Mouse (Mus musculus) left cerebral cortex, postnatal 4 days (tissue): ENCODE data around the gene 4930402H24Rik. TPM values are rescaled to one million over a fixed set of nuclear protein-coding genes. Genes with fewer than 3 reads are reported as not detected.
A peak's percentile ranks its signal among the peaks of the same experiment; 100 is the strongest.

ENCODE experiments used
- DNase-seq: peaks from one replicate; pipeline ENCODE4 v3.0.0-alpha.2; 2022
- intact Hi-C: fragments of 180-260 bp; cut with DNase I; formaldehyde crosslinking; loops from one replicate; pipeline ENCODE4 v1.15.1; 2025
- total RNA-seq, 2 experiments: library from RNA; stranded (reverse); gene quantifications; 2 replicates each; pipeline ENCODE4 v1.2.3; 2021

The 4930402H24Rik gene
- total RNA-seq, 2 experiments from 2014 or later: 105 to 113 TPM

DNA sequence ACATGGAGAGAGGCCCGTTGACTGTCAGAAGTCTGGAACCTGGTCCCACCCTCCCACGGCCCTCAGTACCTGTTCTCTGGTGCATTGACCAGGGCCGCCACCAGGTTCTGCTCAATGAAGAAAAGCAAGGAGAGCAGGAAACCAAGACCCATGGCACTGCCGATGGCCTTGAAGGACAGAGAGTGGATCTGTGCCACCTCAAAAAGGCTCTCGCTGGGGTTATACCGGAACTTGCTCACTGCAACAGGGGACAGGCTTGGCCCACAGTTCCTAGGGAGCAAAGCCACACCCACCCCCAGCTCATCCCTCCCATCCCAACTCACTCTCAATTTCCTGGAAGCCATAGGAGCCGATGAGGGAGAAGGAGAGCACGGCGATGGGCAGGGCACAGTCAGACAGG lies 220.8 kb downstream of the 4930402H24Rik start:
- DNase-seq: no peak
- intact Hi-C loops: no loop called here

DNA sequence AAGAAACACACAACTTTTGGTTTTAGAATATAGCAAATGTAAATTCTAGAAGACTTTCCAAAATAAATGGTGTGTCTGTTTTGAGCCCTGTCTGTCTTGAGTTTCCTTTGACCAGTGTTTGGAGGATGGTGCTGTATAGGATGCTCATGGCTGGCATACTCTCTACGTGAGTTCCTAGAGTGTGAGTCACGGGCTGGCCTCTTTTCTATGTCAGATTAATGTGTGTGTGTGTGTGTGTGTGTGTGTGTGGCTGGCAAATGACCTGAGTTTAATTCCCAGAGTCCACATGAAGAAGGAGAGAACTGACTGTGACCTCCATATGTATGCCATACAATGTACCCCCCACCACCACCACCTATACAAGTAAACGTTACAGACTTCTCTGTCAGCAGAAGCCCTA lies 224.7 kb downstream of the 4930402H24Rik start:
- DNase-seq: no peak
- intact Hi-C loops: no loop called here

DNA sequence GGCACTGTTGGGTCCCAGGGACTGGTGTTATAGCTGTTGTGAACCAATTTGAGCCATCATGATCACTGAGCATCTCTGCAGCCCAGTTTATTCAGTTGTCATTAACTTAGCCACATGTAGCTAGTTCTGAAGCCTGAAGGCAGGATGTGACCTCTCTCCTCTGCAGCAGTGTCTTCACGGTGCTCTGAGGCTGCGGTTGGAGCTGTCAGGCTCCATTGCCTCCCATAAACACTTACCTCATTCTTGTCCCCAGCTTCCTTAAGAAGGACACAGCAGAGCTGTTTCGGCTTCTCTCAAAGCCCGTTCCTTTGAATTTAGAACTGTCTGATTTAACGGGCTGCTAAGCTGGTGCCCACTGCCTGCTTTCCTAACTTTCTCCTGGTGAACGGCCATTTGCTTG lies 226.3 kb downstream of the 4930402H24Rik start:
- no peak for DNase-seq

DNA sequence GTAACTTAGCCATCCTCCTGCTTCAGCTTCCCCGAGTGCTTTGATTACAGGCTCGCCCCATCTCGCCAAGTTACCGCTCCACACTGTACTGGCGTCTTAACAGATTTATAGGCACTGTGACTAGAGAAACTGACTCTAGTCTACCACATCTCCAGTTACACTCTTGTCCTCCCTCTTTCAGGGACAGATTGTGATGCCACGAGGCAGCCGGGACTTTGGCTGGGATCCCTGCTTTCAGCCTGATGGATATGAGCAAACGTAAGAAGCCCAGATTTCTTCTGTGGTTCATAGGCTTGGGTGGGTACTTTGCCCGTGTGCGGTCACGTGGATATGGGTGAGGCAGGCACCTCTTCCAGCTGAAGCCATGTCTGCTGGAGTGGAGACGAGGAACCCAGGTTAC lies 227.1 kb downstream of the 4930402H24Rik start:
- intact Hi-C loops: no loop called here
- DNase-seq: no peak

More for the DNA sequence above, 226.3 kb downstream of the 4930402H24Rik start:
- intact Hi-C loops: no loop called here

DNA sequence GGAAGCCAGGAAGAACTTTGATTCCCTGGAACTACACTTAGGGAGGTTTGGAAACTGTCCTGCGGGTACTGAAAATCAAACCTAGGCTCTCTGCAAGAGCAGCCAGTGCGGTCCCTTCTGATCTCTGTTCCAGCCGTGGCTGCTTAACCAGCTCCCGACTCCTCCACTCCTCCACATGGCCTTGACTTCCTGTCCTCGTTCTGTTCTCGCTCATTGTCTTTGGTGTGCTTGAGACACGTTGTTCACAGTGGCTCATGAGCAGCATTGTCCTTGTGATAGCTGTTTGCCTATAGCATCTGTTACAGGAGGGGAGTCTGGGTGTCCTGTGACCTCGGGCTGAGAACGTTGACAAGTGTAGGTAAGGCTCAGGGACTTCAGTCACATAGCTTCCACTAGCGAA lies 229.0 kb downstream of the 4930402H24Rik start:
- DNase-seq: no peak
- intact Hi-C loops: no loop called here

DNA sequence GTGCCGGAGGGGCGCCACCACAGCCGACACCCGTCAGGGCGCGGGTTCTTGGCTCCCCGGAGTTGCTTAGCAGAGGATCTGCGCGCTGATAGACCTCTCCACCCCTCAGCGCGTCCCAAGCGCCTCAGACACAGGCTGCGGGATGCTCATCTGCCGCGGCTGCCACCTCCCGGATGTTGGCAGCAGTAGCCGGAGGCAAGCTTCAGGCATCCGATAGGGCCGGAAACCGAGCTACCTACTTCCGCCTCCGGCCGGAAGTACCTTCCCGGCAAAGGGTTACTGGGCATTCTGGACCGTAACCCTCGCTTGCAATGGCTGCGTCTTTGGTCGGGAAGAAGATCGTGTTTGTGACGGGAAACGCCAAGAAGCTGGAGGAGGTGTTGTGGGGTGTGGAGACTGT lies 238.6 kb downstream of the 4930402H24Rik start, which contains the start of gene Itpa:
Gene Itpa, plus strand, starts transcription at position 52 of the 400 bp plus-strand sequence.
- intact Hi-C loops: no loop called here
- DNase-seq: peak; percentile 90

DNA sequence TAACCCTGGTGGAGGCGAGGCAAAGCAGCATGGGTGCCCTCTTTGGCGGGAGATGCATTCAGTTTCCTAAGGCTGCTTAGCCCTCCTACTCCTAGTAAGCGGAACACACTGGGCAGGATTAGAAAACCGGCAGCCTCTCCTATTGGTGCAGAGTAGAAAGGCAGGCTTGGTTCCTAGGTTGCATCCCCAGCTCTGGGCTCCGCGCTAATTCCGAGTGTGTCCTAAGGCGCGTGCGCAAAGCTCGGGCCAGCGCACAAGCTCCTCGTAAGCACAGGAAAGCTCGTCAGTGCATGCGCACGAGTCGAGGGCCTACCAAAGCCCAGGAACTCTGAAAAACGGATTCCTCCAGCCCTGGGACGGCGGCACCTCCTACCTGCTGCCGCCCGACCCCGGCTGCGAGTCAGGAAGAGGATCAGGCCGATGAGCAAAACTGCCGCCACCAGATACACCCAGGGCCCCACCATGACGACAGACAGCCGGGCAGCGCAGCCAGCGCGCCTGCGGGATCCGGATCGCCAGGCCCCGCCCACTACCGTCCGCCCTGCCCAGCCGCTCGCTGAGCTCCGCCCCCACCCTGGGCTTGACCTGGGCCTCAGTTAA lies 242.0 kb downstream of the 4930402H24Rik start, which contains the start of gene Ddrgk1:
Gene Ddrgk1, minus strand, starts transcription at position 558 of the 600 bp plus-strand sequence.
- intact Hi-C loops: no loop called here
- peak; percentile 93 for DNase-seq

DNA sequence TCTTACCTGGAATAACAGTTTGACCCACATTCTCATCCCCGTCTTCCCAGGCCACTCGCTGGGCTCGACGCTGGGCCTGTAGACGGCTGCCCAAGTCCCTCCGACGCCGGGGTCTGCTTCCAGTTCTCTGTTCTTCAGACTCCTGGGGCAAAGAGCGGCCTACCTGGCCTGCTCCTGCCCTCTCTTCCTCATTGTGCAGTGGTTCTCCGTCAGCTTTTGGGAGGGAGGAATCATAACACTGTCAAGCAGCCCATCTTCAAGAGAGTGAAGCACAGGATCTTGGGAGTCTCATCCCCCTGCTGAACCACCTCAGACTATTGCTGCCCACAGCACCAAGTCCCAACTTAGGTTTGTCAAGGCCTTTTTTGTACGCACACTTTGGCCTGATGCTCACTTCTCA lies 242.9 kb downstream of the 4930402H24Rik start:
- intact Hi-C loops: no loop called here
- no peak for DNase-seq

DNA sequence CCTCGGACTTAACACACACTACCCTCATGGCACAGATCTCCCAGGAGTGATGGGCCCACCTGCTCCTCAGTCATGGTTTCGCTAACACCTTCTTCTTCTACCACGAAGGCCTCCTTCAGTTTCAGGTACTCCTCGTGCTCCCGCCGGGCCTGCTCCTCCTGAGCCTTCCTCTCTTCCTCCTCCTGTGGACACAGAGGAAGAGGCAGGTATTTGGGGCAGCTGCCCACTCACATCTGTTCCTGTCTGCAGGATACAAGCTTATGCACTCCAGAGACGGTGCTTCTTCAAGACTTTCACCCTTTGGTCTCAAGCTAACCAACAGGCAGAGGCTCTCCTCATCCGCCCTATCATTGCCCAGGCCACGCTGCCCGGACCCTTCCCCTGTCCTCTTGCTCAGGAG lies 247.7 kb downstream of the 4930402H24Rik start:
- intact Hi-C loops: no loop called here
- DNase-seq: no peak

DNA sequence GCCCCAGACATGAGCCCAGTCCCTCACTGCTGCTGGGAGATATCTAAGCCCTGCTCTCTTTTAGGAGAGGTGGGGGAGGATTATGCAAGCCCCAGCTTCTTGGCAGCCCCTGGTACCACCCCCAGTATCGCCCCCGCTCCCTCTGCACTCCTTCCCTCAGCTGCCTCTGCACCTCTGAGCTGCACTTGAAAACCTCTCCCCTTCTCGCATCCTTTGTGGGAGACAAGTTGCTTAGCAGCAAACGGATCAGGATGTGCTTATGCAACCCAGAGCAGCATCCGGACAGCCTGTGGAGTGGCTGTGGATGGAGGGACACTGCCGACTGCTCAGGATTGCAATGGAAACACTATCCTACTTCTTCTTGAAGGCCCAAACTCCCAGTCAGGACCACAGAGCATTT lies 248.7 kb downstream of the 4930402H24Rik start:
- intact Hi-C loops: no loop called here
- no peak for DNase-seq

DNA sequence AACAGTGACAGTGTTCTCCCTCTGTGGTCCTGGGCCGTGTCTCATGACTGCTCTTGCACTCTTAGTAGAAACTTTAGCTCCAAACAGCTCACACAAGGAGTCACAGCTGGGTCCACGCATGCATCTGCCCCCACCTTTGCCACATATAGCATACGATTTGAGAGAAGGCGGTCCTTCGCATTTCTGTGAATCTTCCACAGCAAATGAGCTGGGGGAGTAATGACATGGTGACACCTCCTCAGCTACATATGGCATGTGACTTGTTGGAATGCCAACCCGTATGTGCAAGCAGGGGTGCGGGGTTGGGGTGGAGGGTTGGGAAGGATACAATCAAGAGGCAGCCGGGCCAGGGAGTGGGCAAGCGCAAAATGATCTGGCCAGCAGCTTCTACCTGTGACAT lies 249.7 kb downstream of the 4930402H24Rik start:
- DNase-seq: no peak
- intact Hi-C loops: no loop called here

Other genes with a start within 250 kb of the 4930402H24Rik start
- 10 to 100 TPM; 56.3 to 68.9 TPM for gene Ddrgk1, start 241.7 kb downstream of the 4930402H24Rik start, total RNA-seq
- 10 to 100 TPM; 48.3 to 48.7 TPM for gene Itpa, start 238.8 kb downstream of the 4930402H24Rik start, total RNA-seq
- gene Slc4a11, start 208.9 kb downstream of the 4930402H24Rik start, total RNA-seq: under 1 TPM; 0.34 to 0.83 TPM
- 10 to 100 TPM; 87.6 to 89.5 TPM for gene Atrn, start 89 bp upstream of the 4930402H24Rik start, total RNA-seq
- 10 to 100 TPM; 23.5 to 23.6 TPM for gene Gfra4, start 136.7 kb upstream of the 4930402H24Rik start, total RNA-seq
- gene Adam33, start 157.4 kb upstream of the 4930402H24Rik start, total RNA-seq: 1 to 10 TPM; 1.0 to 1.4 TPM
- gene Siglec1, start 180.4 kb upstream of the 4930402H24Rik start, total RNA-seq: under 1 TPM; 0.56 to 0.85 TPM
- 1 to 10 TPM; 9.0 to 9.7 TPM for gene Hspa12b, start 220.9 kb upstream of the 4930402H24Rik start, total RNA-seq
- not detected for gene Gm11037, start 227.1 kb upstream of the 4930402H24Rik start, total RNA-seq